Mouse (Mus musculus) heart, postnatal 0 days (tissue): ENCODE results near the gene Vmn1r202.

Experiments
- CTCF ChIP-seq: IDR thresholded peaks from 2 replicates; pipeline ENCODE4 v1.5.1; 2016; ENCODE audit warnings: antibody characterized with exemption, control low read depth, low read depth
- EP300 ChIP-seq: IDR thresholded peaks from 2 replicates; pipeline ENCODE4 v1.6.1; 2016; ENCODE audit warnings: antibody characterized with exemption, low read depth

DNA sequence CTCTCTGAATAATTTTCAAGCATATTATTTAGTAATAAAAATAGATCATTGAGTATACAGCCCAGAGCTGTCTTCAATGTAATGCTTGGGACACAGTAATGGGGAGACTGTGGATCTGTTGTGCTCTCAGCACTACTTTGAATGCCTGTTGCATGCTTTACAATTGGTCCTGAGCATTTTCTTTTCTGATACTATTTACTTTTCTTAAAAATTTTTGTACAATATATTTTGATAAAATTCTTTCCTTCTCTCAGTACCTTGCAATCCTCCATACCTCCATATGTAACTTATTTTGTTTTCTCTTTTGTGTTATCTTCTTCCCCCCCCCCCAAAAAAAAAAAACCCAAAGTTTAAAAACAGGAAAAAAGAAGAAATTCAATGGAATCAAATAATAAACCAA is at the start of gene Vmn1r202:
- TF ChIP-seq CTCF (no peak), EP300 (no peak)
